Mouse (Mus musculus): Measurements from ENCODE around the gene Ptch2.
A peak's percentile ranks its signal among the peaks of the same experiment; 100 is the strongest.

The Ptch2 gene

DNA sequence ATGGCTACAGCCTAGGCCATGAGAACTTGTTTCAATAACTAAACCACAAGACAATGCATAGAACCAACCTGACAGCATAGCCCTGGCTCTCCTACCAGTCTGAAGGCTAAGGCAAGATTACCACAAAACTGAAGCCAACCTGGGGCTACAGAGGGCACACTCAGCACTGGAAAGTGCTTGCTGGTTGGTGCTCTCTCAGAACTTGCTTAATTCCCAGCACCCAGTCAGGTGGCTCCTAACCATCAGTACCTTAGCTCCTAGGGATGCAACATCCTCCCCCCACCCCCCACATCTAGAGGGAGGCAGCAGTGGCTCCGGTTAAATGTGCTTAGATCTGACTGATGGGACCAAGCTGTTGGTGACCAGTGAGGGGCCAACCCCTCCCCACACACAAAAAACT is 55.5 kb downstream of the Ptch2 start:
- no peak for DNase-seq (ENCODE audit: low read depth, low spot score)

DNA sequence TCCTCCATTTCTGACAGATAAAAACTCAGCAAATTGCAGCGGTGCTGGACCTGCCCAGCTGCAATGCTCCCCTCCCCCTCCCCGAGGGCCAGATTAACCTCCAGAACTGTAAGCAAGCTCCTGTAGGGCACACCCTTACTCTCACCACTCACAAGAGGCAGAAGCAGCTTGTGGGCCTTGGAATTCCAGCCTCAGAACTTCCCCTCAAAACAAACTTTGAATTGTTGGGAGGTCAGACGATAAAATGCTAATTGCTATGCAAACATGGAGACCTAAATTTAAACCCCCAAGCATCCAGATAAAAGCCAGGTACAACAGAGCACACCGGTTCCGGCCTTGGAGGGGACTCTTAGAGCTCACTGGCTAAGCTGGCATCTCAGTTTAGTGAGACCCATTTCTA is 56.8 kb downstream of the Ptch2 start:
- DNase-seq (ENCODE audit: low read depth, low spot score): no peak

DNA sequence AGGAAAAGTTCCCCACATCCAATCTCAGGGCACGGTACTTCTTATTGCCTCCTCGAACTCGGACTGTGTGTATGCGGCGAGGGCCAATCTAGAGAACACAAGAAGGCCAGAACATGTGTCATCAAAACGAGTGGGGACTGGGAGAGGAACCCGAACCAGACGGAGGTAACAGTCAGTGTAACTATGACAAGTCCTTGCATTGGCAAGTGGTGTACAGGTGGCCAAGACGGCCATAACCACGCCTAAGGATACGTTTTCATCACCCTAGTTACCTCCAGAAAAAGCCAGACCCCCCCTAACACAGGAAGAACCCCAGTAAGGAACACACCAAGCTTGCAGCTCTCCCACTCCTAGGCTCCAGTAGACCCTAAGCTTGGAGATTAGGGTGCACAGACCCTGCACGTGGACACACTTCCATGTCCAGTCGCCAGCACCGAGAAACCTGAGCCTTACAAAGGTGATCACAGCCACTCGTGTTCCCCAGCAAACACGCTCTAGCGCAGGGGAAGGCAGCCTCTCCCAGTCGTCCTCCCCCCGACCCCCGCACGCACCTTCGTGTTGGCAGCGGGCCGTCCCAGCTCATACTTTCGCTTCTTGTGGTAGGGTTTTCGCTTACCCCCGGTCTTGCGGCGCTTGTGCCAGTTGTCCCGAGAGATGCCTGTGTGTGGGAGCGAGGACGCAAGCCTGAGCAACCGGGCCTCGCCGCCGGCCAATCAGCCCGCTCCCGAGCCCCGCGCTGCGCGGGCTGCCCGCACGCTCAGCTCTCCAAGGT is 59.3 kb downstream of the Ptch2 start:
- DNase-seq (ENCODE audit: low read depth, low spot score): no peak

DNA sequence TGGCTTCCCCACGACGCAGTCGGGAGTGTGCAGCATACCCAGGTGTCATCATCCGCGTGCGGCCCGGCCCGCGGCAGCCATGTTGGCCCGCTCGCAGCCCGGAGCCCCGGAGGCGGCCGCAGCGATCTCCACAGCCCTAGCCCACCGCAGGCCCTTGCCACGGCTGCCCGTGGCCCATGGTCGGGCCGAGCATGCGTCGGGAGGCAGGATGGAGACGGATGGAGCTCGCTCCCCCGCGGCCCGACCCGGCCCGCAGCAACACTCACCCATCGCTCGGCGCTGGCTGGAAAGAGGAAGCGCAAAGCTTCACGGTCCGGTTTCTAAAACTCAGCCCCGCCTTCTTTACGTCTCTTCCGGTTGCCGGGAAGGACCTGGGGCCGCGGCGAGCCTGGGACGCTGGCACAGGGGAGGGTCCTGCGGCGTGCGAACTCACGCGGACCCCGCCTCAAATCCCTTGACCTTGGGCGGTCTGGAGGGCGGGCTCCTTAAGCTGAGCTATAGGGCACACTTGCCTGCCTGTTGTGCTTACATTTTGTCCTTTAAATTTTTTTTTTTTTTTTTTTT is 60.0 kb downstream of the Ptch2 start, which contains the start of gene Rps8:
Gene Rps8 (minus strand): TSS at position 452 of the 564 bp plus-strand sequence.
- peak; percentile 91 for DNase-seq (ENCODE audit: low read depth, low spot score)

DNA sequence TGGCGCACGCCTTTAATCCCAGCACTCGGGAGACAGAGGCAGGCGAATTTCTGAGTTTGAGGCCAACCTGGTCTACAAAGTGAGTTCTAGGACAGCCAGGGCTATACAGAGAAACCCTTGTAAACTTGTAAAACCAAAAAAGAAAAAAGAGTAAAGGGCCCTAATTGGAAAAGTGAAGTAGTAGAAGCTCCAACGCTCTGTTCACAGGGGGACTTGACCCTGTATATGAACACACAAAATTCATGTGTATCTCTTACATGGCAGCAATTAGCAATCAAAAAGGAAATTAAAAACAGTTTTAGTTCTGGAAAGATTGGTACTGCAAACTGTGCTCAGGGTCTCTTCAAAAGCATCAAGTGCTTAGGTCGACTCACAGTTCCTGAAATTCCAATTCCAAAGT is 60.5 kb downstream of the Ptch2 start:
- no peak for DNase-seq (ENCODE audit: low read depth, low spot score)

DNA sequence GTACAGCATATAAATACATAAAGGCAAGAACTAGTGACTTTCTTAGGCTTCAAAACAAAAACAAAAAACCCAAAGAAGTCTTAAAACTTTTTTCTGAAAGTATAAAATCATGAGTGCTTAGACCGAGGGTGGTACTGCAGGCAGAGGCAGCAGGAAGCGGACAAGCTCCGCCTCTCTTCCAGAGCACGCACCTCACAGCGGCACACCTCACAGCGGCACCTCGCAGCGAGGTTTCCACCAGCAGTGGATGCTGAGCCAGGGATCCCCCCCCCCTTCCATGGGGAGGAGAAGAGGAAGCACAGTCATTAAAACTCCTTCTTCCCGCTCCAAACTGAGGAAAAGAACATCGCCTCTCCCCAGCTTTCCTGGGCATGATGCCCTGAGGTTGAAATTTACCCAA is 63.8 kb downstream of the Ptch2 start:
- no peak for DNase-seq (ENCODE audit: low read depth, low spot score)

DNA sequence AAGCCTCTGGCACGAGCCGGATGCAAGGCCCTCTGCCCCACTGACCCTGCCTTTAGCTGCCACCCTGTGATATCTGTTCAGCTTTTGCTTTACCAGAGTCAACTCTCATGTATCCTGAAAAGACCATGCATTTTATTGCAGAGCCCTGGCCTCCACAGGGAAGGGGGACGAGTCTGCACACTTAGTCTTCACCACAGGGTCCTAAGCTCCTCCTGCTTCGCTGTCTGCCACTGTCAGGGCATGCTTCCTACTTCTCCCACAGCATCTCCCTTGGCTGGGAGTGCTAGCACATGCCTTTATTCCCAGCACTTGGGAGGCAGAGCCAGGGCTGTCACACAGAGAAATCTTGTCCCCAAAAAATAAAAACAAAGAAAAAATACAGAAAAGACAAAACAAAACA is 65.3 kb downstream of the Ptch2 start:
- no peak for DNase-seq (ENCODE audit: low read depth, low spot score)
